Mouse (Mus musculus) telencephalon, adult 2 months (tissue): ENCODE data around the gene Rcc1l.

Experiments
- DNase-seq: peaks from one replicate; pipeline ENCODE4 v3.0.0-alpha.2; 2011; ENCODE audit warnings: low read depth, low spot score

The Rcc1l gene

GRCm38 (mm10) chr5:134176169-134176881 lies at the start of gene Rcc1l:
Gene Rcc1l (minus strand): TSS chr5:134176774.
- peak; percentile 93 for DNase-seq

DNA sequence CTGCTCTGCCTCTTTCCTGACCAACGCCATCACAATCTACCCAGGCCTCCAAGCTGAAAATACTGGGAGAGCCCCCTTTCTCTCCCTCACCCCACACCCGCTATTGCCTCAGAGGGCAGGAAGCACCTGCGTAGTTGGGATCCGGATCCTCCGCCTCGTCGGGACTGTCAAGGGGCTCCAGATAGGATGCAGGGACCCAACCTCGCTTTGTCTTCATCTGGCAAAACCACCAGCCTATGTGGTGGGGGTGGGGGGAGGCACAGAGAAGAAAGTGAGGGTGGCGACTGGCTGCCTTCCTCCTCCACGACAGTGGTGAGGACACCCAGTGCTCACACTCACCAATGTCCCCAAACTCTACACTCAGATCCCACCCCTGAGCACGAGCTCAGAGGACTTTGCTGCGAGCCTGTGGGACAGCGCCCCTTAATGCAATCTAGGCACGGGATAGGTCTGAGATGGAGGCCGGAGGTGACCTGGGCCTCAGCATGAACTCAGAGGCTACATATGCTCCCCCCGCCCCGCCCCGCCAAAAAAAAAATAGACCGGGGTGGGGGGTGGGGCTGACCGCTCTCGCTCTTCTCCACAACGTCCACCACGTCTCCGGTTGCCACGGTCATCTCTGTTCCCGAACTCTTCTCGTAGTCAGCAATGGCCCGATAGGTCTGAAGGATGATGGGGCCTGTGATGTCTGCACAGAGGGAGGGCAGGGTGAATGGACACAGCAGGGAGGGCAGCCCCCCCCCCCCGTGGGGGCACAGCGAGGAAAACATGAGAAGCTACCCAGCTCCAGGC lies 48.7 kb upstream of the Rcc1l start:
- no peak for DNase-seq

- no peak for DNase-seq
Measured at GRCm38 (mm10) chr5:134221708-134222150, 45.2 kb upstream of the Rcc1l start.

GRCm38 (mm10) chr5:134221278-134221677 lies 44.7 kb upstream of the Rcc1l start:
- DNase-seq: no peak

DNA sequence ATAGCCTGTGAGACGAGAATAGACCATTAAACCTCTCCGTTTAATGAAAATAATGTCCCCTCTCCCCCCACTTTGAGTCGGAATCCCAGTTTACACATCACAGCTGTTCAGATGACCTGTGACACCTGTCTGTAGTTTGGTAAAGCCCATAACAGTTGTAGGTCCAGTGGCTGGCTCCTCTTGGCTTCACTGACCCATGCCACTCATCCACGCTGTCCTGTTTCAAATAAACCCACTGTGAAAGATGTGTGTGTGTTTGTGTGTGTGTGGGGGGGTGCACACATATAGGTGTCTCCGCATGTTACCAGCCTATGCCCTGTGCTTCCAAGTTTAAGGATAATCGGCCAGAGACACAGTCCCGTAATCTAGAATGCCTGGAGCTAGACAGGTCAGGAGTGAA lies 41.3 kb upstream of the Rcc1l start:
- no peak for DNase-seq

DNA sequence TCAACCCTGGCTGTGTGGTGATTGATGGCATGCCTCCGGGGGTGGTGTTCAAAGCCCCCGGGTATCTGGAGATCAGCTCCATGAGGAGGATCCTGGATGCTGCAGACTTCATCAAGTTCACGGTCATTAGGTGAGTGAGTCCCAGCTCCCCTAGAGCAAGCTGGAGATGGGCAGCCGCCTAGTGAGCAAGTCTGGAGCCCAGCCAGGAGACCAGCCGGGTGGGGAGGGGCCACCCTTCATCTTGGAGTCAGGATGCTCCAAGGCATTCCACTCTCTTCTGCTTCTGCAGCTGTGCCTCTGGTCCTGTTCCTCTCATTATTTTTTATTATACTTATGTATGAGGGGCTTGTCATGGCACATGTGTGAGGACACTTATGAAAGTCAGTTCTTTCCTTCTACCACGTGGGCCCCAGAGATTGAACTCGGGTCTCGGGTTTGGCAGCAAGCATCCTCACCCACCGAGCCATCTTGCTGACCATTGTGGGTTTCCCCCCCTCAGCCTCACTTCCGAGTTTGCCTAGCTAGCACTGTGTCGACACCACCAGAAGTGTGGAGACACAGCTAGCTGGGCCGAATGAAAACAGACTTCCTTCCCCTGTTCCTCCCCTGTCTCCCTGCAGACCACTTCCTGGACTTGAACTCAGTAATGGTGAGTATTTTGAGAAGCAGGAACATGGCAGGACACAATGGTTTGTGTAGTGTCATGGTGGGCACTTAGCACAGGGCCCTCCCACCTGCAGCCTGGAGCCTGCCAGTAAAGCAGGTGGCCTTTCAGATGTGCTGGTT lies 37.6 kb upstream of the Rcc1l start:
- no peak for DNase-seq

DNA sequence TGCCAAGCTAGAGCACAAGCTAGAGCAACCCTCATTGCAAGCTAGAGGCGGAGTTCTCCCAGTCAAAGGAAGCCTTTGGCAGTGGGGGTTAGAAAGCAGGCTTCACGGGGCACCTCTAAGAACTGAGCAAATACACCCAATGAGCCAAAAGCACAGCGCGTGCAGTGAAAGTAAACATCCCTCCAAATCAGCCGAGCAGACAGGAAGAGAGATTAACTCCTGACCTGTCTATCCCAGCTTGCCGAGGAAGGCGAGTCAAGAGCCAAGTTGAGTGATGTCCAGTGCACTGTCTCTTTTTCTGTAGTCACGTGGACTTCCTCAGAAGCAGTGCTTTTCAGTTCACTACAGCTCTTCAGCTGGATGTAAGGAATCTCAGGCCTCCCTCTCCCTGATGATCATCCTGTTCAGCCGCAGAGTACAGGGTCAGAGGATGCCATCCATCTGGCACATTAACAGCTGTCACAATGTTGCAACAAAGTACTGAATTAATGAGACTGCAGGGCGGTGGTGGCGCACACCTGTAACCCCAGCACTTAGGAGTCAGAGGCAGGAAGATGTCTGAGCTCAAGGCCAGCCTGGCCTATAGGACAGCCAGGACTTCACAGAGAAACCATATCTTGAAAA lies 33.5 kb upstream of the Rcc1l start:
- DNase-seq: no peak

- DNase-seq: no peak
Measured at GRCm38 (mm10) chr5:134206721-134207120, 30.1 kb upstream of the Rcc1l start.

- no peak for DNase-seq
Measured at GRCm38 (mm10) chr5:134193664-134194063, 17.1 kb upstream of the Rcc1l start.

GRCm38 (mm10) chr5:134188571-134188970 lies 12.0 kb upstream of the Rcc1l start:
- no peak for DNase-seq

GRCm38 (mm10) chr5:134186961-134187731 lies 10.6 kb upstream of the Rcc1l start:
- peak; percentile 48 for DNase-seq

- no peak for DNase-seq
Measured at GRCm38 (mm10) chr5:134186059-134186458, 9.5 kb upstream of the Rcc1l start.

DNA sequence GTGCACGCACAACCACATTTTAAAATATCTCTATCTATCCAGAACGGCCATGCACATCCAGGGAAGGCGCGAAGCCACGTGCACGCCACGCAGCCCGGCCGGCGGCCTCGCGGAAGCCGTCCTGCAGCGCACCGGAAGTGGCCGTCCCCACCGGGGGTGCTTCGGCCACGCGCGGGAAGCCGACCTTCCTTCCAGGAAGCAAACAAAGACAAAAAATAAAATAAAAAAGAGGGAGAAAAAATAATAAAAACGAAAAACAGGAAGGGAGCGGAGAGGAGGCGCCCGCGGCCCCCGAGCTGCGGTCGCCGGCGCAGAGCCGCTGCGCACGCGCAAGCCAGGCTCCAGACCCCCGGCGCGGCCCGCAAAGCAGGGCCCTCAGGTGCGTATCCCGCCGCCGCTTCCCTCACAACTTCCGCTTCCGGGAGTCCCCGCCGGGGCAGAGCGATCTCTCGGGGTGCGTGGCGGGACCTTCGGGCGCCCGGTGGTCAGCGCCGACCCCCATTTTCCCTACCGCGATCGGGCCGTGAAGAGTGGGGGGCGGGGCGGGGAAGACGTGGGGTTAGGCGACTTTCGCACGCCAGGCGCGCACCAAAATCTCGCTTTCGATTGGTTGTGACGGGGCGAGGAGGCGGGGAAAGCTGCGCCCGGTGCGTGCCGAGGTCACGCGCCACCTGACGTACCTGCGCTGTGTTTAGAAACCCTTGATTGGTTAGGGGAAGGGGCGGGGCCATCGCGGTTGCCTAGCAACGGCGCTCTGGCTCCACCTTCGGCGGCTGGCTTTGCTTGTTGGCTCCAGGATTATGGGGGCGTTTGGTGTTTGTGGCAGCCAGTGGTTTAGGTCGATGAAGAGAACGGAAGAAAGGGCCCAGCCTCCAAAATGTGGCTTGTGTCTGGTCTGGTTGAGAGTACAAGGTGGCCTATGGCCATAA lies 7.6 kb upstream of the Rcc1l start, which contains the start of gene Gtf2ird2:
Gene Gtf2ird2 (plus strand): TSS at position 140 of the 929 bp plus-strand sequence.
- DNase-seq: peak; percentile 97

DNA sequence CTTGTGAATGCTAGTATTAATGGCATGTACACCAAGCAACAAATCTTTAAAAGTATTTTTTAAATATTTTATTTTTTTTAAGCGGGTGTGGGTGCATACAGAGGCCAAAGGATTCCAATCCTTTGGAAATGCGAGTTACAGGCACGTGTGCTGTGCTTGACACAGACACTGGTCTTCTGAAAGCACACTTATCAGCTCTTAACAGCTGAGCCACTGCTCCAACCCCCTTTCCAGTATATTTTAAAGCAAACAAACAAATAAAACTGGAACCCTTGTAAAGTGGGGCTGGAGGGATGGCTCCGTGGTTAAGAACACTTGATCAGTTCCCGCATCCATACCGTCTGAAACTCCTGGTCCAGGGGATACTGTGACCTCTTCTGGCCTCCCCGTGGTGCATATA lies 6.6 kb upstream of the Rcc1l start:
- no peak for DNase-seq

DNA sequence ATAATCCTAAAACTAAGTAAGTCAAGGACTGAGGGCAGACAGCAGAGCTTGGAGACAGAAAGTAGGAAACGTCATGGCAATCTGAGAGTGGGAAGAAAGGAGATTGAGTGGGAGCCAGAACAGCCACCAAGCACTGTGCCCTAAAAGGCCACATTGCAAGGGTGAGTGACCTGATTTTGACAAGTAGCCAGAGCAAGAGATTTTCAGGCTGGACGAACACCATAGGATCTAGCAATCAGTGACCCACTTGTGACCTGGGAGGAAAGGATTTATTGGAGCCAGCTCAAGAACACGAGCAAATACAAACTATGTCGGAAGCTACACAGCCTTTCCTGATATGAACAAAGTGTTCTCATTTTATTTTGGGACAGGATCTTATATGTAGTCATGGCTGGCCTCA lies 6.2 kb upstream of the Rcc1l start:
- DNase-seq: no peak

- no peak for DNase-seq
Measured at GRCm38 (mm10) chr5:134182172-134182571, 5.6 kb upstream of the Rcc1l start.

GRCm38 (mm10) chr5:134179871-134180270 lies 3.3 kb upstream of the Rcc1l start:
- peak; percentile 73 for DNase-seq

GRCm38 (mm10) chr5:134178536-134178935 lies 2.0 kb upstream of the Rcc1l start:
- DNase-seq: no peak

DNA sequence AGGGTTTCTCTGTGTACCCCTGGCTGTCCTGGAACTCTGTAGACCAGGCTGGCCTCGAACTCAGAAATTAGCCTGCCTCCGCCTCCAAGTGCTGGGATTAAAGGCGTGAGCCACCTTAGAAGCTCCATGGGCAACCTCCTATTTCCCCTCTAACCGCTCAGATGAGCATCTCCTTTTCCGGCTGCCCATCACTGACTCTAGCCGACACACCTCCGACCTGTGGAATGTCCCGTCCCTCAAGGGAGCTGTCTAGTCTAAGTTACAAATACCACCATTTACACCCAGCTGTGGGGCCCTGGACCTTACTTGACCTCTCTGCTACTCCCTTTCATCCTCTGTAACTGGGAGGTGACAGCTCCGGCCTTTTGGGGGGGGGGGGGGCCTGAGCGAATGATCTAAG lies 878 bp downstream of the Rcc1l start:
- no peak for DNase-seq

DNA sequence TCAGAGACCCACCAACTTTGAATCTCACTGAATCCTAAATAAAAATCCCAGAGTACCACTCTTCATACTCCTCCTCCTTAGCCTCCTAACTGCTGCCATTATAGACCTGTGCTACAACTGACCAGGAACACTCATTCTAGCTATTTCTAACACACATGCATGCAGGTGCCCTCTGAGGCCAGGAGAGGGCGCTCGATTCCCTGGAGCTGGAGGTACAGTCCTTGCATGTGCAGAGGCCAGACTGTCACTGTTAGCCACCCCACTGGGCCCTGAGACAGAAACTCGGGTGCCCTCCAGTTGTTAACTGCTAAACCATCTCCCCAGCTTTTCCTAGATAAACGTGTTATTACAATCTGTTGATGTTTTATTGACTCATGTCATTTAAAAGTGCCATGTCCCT lies 3.4 kb downstream of the Rcc1l start:
- no peak for DNase-seq
